Mouse (Mus musculus) liver, adult 2 months (tissue): Measurements from ENCODE around the gene Krt82.

Experiments
- CTCF ChIP-seq: fragments of 200-500 bp; IDR thresholded peaks from 2 replicates; pipeline ENCODE4 v1.5.1; 2011; ENCODE audit warnings: low read depth, low read length, control low read depth
- POLR2A ChIP-seq: fragments of 200-500 bp; IDR thresholded peaks from 2 replicates; pipeline ENCODE4 v1.6.1; 2011; ENCODE audit warnings: low read length, control low read depth; ENCODE audit not compliant: insufficient read depth; ENCODE audit errors: extremely low read depth

- TF ChIP-seq CTCF, result no peak
- TF ChIP-seq POLR2A, result no peak
Measured at GRCm38 (mm10) chr15:101552188-101552587, 1.7 kb upstream of the Krt82 start.
